Mouse (Mus musculus): ENCODE data around the gene Ndc80.

DNA sequence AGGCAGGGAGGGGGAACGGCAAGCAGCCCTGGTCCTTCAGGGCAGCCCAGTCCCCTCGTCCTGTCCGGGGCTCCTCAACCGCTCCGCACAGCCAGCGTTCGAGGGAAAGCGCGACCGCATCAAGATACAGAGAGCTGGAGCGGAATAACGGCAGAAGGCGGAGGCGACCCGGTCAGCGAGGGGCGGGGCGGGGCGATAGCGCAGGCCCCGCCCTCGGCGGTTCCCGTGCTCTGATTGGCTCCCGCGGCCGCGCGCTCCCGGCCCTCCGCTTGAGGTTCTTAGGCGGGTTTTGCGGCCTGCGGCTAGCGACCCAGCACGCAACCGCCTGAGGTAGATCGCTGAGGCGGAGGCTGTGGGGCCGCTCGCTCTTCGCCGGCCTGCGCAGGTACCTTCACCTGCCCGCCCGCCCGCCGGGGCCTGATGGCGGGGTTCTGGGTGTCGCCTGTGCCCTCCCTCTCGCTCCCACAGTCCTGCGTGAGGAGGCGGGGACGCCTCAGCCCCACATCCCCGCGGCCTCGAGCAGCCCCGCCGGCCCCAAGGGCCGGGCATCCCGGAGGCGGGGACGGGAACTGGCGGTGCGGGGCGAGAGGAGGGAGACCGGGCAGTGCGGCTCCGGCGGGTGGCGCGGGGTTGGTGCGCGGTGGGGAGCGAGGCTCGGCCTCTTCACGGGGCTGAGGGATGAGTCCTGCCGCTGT is 25.2 kb upstream of the Ndc80 start, which contains the start of gene Spdya:
- TF ChIP-seq POLR2A (IDR thresholded peaks at IDR 0.05; ENCODE audit: low read depth, low read length), result no peak
- no peak for TF ChIP-seq CTCF (conservative IDR thresholded peaks at IDR 0.05; ENCODE audit: insufficient read depth, insufficient read length, low read depth, low read length)

Measured in kidney, adult 2 months (tissue).